Mouse (Mus musculus) kidney, adult 2 months (tissue): Measurements from ENCODE around the gene G6pdx.

Experiments used
- CTCF ChIP-seq: fragments of 200-500 bp; conservative IDR thresholded peaks from 2 replicates; pipeline ENCODE4 v1.5.1; 2011; ENCODE audit warnings: low read depth, mild to moderate bottlenecking, control low read depth, low read length, moderate library complexity, mixed read lengths; ENCODE audit not compliant: insufficient read depth, insufficient read length
- POLR2A ChIP-seq: fragments of 200-500 bp; IDR thresholded peaks from one replicate; pipeline ENCODE4 v1.6.1; 2011; ENCODE audit warnings: low read depth, low read length, control low read depth

- TF ChIP-seq CTCF (no peak), POLR2A (no peak)
Measured at GRCm38 (mm10) chrX:74400136-74400535, 28.9 kb downstream of the G6pdx start.
